Mouse (Mus musculus): ENCODE data around the gene Tmem50a. TPM values are rescaled to one million over a fixed set of nuclear protein-coding genes. Genes with fewer than 3 reads are reported as not detected.
A peak's percentile ranks its signal among the peaks of the same experiment; 100 is the strongest.

The Tmem50a gene
- total RNA-seq, 2 experiments from 2014 or later, result 57.7 to 67.6 TPM

GRCm38 (mm10) chr4:134855371-134855770 lies 59.5 kb downstream of the Tmem50a start:
- no peak for DNase-seq (ENCODE audit: low spot score)
- intact Hi-C loops (cut with DNase I), result no loop called here

- intact Hi-C loops (cut with DNase I), result no loop called here
- DNase-seq (ENCODE audit: low spot score), result peak; percentile 87
Measured at GRCm38 (mm10) chr4:134853637-134854485, 61.0 kb downstream of the Tmem50a start.

GRCm38 (mm10) chr4:134853259-134853636 lies 61.6 kb downstream of the Tmem50a start, which contains the start of gene Maco1:
Gene Maco1 (minus strand): TSS chr4:134853345.
- peak; percentile 100 for DNase-seq (ENCODE audit: low spot score)
- intact Hi-C loops (cut with DNase I), result no loop called here

- intact Hi-C loops (cut with DNase I), result no loop called here
- peak; percentile 49 for DNase-seq (ENCODE audit: low spot score)
Measured at GRCm38 (mm10) chr4:134852438-134853255, 62.2 kb downstream of the Tmem50a start.

GRCm38 (mm10) chr4:134851876-134852275 lies 62.9 kb downstream of the Tmem50a start:
- intact Hi-C loops (cut with DNase I), result no loop called here
- DNase-seq (ENCODE audit: low spot score), result no peak

- intact Hi-C loops (cut with DNase I), result no loop called here
- DNase-seq (ENCODE audit: low spot score), result no peak
Measured at GRCm38 (mm10) chr4:134851236-134851635, 63.6 kb downstream of the Tmem50a start.

- no peak for DNase-seq (ENCODE audit: low spot score)
- intact Hi-C loops (cut with DNase I), result no loop called here
Measured at GRCm38 (mm10) chr4:134850551-134850950, 64.3 kb downstream of the Tmem50a start.

Other genes starting within 250 kb of the Tmem50a start
- 10 to 100 TPM; 21.0 to 25.0 TPM for gene Man1c1, start 210.7 kb downstream of the Tmem50a start, total RNA-seq (2021)
- 10 to 100 TPM; 14.1 to 15.5 TPM for gene Ldlrap1, start 147.0 kb downstream of the Tmem50a start, total RNA-seq (2021)
- 10 to 100 TPM; 18.6 to 22.1 TPM for gene Maco1, start 61.7 kb downstream of the Tmem50a start, total RNA-seq (2021)
- gene Rhd, start 50.5 kb downstream of the Tmem50a start, total RNA-seq (2021), result 1 to 10 TPM; 1.5 to 1.6 TPM
- gene Rsrp1, start 8.6 kb upstream of the Tmem50a start, total RNA-seq (2021), result 100 to 1,000 TPM; 153 to 208 TPM
- gene Syf2, start 15.9 kb upstream of the Tmem50a start, total RNA-seq (2021), result 10 to 100 TPM; 48.6 to 52.4 TPM
- gene Runx3, start 205.6 kb upstream of the Tmem50a start, total RNA-seq (2021), result under 1 TPM; 0.31 to 0.50 TPM

All from heart, postnatal 25 days (tissue).